Mouse (Mus musculus) liver, postnatal 0 days (tissue): ENCODE results near the gene Hnrnpll. TPM values are rescaled to one million over a fixed set of nuclear protein-coding genes. Genes with fewer than 3 reads are reported as not detected.

ENCODE experiments used
- ATAC-seq: fragments of 200-750 bp; cut with Nextera tagmentation; 2 replicates; pipeline ENCODE4 v1.8.0; 2017; ENCODE audit warnings: mild to moderate bottlenecking, moderate library complexity
- DNase-seq: peaks from one replicate; pipeline ENCODE4 v3.0.0-alpha.2; 2016
- H3K27ac ChIP-seq: fragments of 300-500 bp; sonication (generic); 2 replicates; pipeline ENCODE4 v1.5.1; 2014; ENCODE audit warnings: antibody characterized with exemption, moderate library complexity, mild to moderate bottlenecking, low read depth
- H3K27me3 ChIP-seq: fragments of 300-500 bp; sonication (generic); 2 replicates; pipeline ENCODE4 v1.6.1; 2014; ENCODE audit warnings: low read length, control low read depth, mixed read lengths; ENCODE audit not compliant: insufficient read depth
- H3K36me3 ChIP-seq: fragments of 300-500 bp; sonication (generic); replicated peaks from 2 replicates; pipeline ENCODE4 v1.6.1; 2014; ENCODE audit warnings: mild to moderate bottlenecking, control low read depth, low read length, moderate library complexity, mixed read lengths; ENCODE audit not compliant: insufficient read depth
- H3K4me1 ChIP-seq: fragments of 300-500 bp; sonication (generic); 2 replicates; pipeline ENCODE4 v1.6.1; 2014; ENCODE audit warnings: antibody characterized with exemption, mild to moderate bottlenecking, control low read depth; ENCODE audit not compliant: insufficient read depth
- H3K4me2 ChIP-seq: fragments of 300-500 bp; sonication (generic); 2 replicates; pipeline ENCODE4 v1.6.1; 2014; ENCODE audit warnings: low read depth, mild to moderate bottlenecking, low read length, moderate library complexity, mixed read lengths
- H3K4me3 ChIP-seq: fragments of 300-500 bp; sonication (generic); 2 replicates; pipeline ENCODE4 v1.5.1; 2014; ENCODE audit warnings: low read depth, low read length
- H3K9ac ChIP-seq: fragments of 300-500 bp; sonication (generic); replicated peaks from 2 replicates; pipeline ENCODE4 v1.6.1; 2014; ENCODE audit warnings: mild to moderate bottlenecking, moderate library complexity
- H3K9me3 ChIP-seq: fragments of 300-500 bp; sonication (generic); 2 replicates; pipeline ENCODE4 v1.6.1; 2016; ENCODE audit warnings: mild to moderate bottlenecking, control low read depth, low read length, mixed read lengths
- CTCF ChIP-seq: sonication (generic); IDR thresholded peaks from 2 replicates; pipeline ENCODE4 v1.5.1; 2016; ENCODE audit warnings: antibody characterized with exemption, low read depth
- EP300 ChIP-seq: IDR thresholded peaks from 2 replicates; pipeline ENCODE4 v1.6.1; 2016; ENCODE audit warnings: antibody characterized with exemption, low read depth, mild to moderate bottlenecking
- WGBS: fragments of 180-500 bp; shearing (Covaris S2); extraction: QIAGEN DNeasy Blood & Tissue Kit; methylation state at CpG from one replicate; pipeline ENCODE4 v1.1.7; 2014; ENCODE audit not compliant: insufficient replicate concordance; 5-methylcytosine and 5-hydroxymethylcytosine counted together
- polyA plus RNA-seq: library from polyadenylated mRNA; unstranded; fragments of >200 nt; fragmentation: Nextera tagmentation; extraction: Ambion mirVana; gene quantifications from 2 replicates; pipeline ENCODE4 v1.2.1, GENCODE M21; 2015

Hnrnpll gene
- polyA plus RNA-seq, 1 experiment from 2014 or later: 13.4 TPM

GRCm38 (mm10) chr17:80095254-80095899 lies 33.2 kb upstream of the Hnrnpll start:
- ATAC-seq (no peak), DNase-seq (no peak)
- Histone ChIP-seq H3K4me1 (peaks cover 6% of the 10 kb centered on the region; the same call in 1 of the 2 replicates), H3K27me3 (no peaks in the 10 kb centered on the region), H3K9ac (peak overlapping the region; percentile 38; the same call in 1 of the 2 replicates), H3K9me3 (no peaks in the 10 kb centered on the region), H3K27ac (peak overlapping the region; percentile 72), H3K4me3 (no peak overlapping the region), H3K36me3 (no peaks in the 10 kb centered on the region), H3K4me2 (peak overlapping the region; percentile 60)
- 78% methylated on average over 9 of the region's 9 CpGs for WGBS
- TF ChIP-seq CTCF: no peak
- TF ChIP-seq EP300: no peak

DNA sequence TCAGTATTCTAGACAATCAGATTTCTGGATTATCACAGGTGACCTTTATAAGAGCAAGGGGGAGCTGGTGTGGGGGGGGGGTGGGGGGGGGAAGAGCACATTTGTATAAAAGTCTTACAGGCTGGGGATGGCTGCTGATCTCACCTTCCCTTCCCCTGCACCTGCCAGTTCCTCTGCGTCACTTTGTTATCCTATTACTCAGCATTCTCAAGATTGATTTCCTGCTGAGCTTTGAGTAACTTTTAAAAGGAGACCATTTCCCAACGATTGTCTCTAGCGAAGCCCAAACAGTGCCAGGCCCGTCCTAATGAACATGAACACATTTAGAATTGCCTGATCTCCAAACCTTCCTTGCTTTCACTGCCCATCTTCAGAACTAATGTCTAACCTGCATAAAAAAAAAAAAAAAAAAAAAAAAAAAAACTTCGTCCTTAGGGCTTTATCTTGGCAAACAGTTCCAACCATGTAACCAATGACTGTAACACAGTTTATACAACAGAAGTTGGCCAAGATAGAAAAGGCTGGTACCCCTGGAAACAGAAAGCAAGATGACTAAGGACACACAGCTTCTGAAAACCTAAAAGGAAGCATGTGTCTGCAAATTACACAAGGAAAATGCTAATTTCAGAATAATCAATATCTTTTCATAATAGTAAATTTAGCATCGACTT lies 29.9 kb upstream of the Hnrnpll start:
- DNase-seq: no peak
- Histone ChIP-seq H3K27me3 (no peaks in the 10 kb centered on the region), H3K4me1 (peaks cover 6% of the 10 kb centered on the region; the same call in 1 of the 2 replicates), H3K36me3 (no peaks in the 10 kb centered on the region), H3K9ac (no peak overlapping the region), H3K9me3 (no peaks in the 10 kb centered on the region), H3K27ac (no peak overlapping the region), H3K4me3 (no peak overlapping the region), H3K4me2 (no peak overlapping the region)
- TF ChIP-seq CTCF (no peak), EP300 (0 out of 2 replicates have a peak, but pooled peaks have one; percentile 23)
- 30% methylated on average over 6 of the region's 6 CpGs for WGBS
- no peak for ATAC-seq

DNA sequence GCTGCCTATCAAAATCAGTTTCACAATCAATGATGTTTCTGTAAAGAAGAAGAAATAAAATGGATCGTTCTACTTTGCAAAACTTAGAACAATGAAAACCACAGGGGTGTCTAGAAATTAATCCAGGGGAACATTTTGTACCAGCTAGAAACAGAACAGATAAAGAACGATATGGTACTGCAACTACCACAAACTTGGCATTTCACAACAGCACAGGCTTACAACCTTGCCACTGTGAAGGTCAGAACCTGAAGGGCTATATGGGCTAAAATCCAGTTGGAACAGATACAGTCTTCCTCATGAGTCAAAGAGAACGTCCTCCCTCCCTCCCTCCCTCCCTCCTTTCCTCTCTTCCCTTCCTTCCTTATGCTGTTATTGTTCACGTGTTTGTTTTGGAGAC lies 28.4 kb upstream of the Hnrnpll start:
- DNase-seq (no peak), ATAC-seq (no peak)
- H3K27ac ChIP-seq: no peak overlapping the region
- no peak for TF ChIP-seq CTCF
- TF ChIP-seq EP300: no peak
- H3K4me1 ChIP-seq: peaks cover under 1% of the 10 kb centered on the region; the same call in 1 of the 2 replicates
- 52% methylated on average over 4 of the region's 4 CpGs for WGBS
- no peaks in the 10 kb centered on the region for H3K27me3 ChIP-seq
- H3K4me2 ChIP-seq: no peak overlapping the region
- no peaks in the 10 kb centered on the region for H3K36me3 ChIP-seq
- H3K9me3 ChIP-seq: no peaks in the 10 kb centered on the region
- H3K9ac ChIP-seq: no peak overlapping the region
- H3K4me3 ChIP-seq: no peak overlapping the region

GRCm38 (mm10) chr17:80088168-80088567 lies 26.0 kb upstream of the Hnrnpll start:
- TF ChIP-seq CTCF (no peak), EP300 (no peak)
- ATAC-seq: no peak
- no peak for DNase-seq

DNA sequence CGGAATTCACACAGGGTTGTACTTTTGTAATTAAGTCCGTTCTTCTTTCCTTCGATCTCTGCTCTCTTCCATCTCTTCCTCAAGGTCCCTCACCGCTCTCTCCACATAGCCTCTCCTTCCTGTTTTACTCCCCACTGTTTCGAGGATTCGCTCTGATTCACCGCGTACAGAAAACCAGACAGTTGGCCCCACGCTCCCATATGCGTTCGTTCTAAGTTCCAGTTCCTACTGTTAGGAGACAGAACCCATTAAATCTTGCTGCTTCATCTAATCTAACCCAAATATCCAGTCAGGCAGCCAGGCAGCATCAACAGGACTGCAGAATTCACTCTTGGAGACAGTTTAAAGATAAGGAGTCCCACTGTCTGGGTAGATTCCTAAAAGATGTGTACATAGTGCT lies 24.5 kb upstream of the Hnrnpll start:
- ATAC-seq (no peak), DNase-seq (no peak)
- 80% methylated on average over 11 of the region's 11 CpGs for WGBS
- H3K27me3 ChIP-seq: no peaks in the 10 kb centered on the region
- no peaks in the 10 kb centered on the region for H3K9me3 ChIP-seq
- no peak overlapping the region for H3K4me3 ChIP-seq
- no peaks in the 10 kb centered on the region for H3K36me3 ChIP-seq
- TF ChIP-seq EP300: no peak
- no peak for TF ChIP-seq CTCF
- 0 out of 2 replicates have a peak, but pooled peaks cover 4% of the 10 kb centered on the region for H3K4me1 ChIP-seq
- H3K27ac ChIP-seq: no peak overlapping the region
- no peak overlapping the region for H3K9ac ChIP-seq
- no peak overlapping the region for H3K4me2 ChIP-seq

More at GRCm38 (mm10) chr17:80088168-80088567, 26.0 kb upstream of the Hnrnpll start:
- Histone ChIP-seq H3K9ac (no peak overlapping the region), H3K36me3 (no peaks in the 10 kb centered on the region), H3K4me3 (no peak overlapping the region), H3K9me3 (no peaks in the 10 kb centered on the region), H3K27ac (no peak overlapping the region), H3K27me3 (no peaks in the 10 kb centered on the region), H3K4me2 (no peak overlapping the region), H3K4me1 (0 out of 2 replicates have a peak, but pooled peaks cover 4% of the 10 kb centered on the region)
- 80% methylated on average over 3 of the region's 3 CpGs for WGBS

DNA sequence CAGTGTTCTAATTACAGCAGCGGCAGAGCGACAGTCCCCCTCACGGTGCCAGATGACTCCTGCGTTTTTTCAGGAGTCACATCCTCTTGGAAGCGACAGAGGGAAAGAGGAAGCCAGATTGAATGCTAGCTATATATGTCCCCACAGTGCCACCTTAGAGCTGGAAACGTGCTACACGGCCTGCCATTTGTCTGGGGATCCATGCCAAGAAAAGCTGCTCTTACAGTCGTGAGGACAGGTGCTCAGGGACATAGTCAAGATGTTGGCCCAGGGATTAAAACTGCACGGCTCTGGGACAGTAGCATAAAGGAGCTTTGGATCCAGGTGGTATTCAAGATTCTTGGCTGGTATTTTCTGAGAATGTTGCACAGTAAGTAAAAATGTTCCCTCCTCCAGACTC lies 22.3 kb upstream of the Hnrnpll start:
- 62% methylated on average over 9 of the region's 9 CpGs for WGBS
- ATAC-seq: no peak
- Histone ChIP-seq H3K4me1 (0 out of 2 replicates have a peak, but pooled peaks cover 4% of the 10 kb centered on the region), H3K9me3 (no peaks in the 10 kb centered on the region), H3K27ac (no peak overlapping the region), H3K36me3 (no peaks in the 10 kb centered on the region), H3K4me3 (no peak overlapping the region), H3K4me2 (no peak overlapping the region), H3K9ac (no peak overlapping the region), H3K27me3 (no peaks in the 10 kb centered on the region)
- no peak for TF ChIP-seq EP300
- no peak for TF ChIP-seq CTCF
- DNase-seq: no peak
